Mouse (Mus musculus) lung, embryonic 16.5 days (tissue): ENCODE measurements around the gene Rev3l. TPM values are rescaled to one million over a fixed set of nuclear protein-coding genes. Genes with fewer than 3 reads are reported as not detected.

Experiments
- ATAC-seq: fragments of 200-750 bp; cut with Nextera tagmentation; 2 replicates; pipeline ENCODE4 v1.8.0; 2017; ENCODE audit warnings: low read depth, mild to moderate bottlenecking, moderate library complexity
- H3K27ac ChIP-seq: fragments of 300-500 bp; sonication (generic); 2 replicates; pipeline ENCODE4 v1.5.1; 2014; ENCODE audit warnings: mild to moderate bottlenecking, control low read depth, low read length
- H3K27me3 ChIP-seq: fragments of 300-500 bp; sonication (generic); 2 replicates; pipeline ENCODE4 v1.6.1; 2014; ENCODE audit warnings: low read depth, low read length, mixed read lengths; ENCODE audit not compliant: control insufficient read depth, insufficient read depth
- H3K36me3 ChIP-seq: fragments of 300-500 bp; sonication (generic); 2 replicates; pipeline ENCODE4 v1.6.1; 2014; ENCODE audit warnings: low read length; ENCODE audit not compliant: control insufficient read depth, insufficient read depth
- H3K4me1 ChIP-seq: fragments of 300-500 bp; sonication (generic); replicated peaks from 2 replicates; pipeline ENCODE4 v1.6.1; 2014; ENCODE audit warnings: low read length, mixed read lengths; ENCODE audit not compliant: control insufficient read depth, insufficient read depth
- H3K4me2 ChIP-seq: fragments of 300-500 bp; sonication (generic); 2 replicates; pipeline ENCODE4 v1.6.1; 2014; ENCODE audit warnings: low read depth, low read length, control low read depth
- H3K4me3 ChIP-seq: fragments of 300-500 bp; sonication (generic); 2 replicates; pipeline ENCODE4 v1.5.1; 2014; ENCODE audit warnings: mild to moderate bottlenecking, low read length, control low read depth
- H3K9ac ChIP-seq: fragments of 300-500 bp; sonication (generic); 2 replicates; pipeline ENCODE4 v1.6.1; 2014; ENCODE audit warnings: low read length, control low read depth
- H3K9me3 ChIP-seq: fragments of 300-500 bp; sonication (generic); 2 replicates; pipeline ENCODE4 v1.6.1; 2016; ENCODE audit warnings: low read length; ENCODE audit not compliant: control insufficient read depth
- WGBS: fragments of 180-500 bp; shearing (Covaris S2); extraction: QIAGEN DNeasy Blood & Tissue Kit; methylation state at CpG from one replicate; pipeline ENCODE4 v1.1.7; 2014; 5-methylcytosine and 5-hydroxymethylcytosine counted together
- polyA plus RNA-seq: library from polyadenylated mRNA; unstranded; fragments of >200 nt; fragmentation: Nextera tagmentation; extraction: Ambion mirVana; gene quantifications from 2 replicates; pipeline ENCODE4 v1.2.1, GENCODE M21; 2015

The Rev3l gene
- polyA plus RNA-seq, 1 experiment from 2014 or later = 14.6 TPM

- Histone ChIP-seq H3K27ac (no peak overlapping the region), H3K4me3 (no peak overlapping the region), H3K27me3 (no peaks in the 10 kb centered on the region), H3K4me1 (peaks cover 17% of the 10 kb centered on the region), H3K4me2 (no peak overlapping the region), H3K36me3 (no peaks in the 10 kb centered on the region), H3K9ac (no peak overlapping the region), H3K9me3 (no peaks in the 10 kb centered on the region)
- 65% methylated on average over 9 of the region's 9 CpGs for WGBS
- ATAC-seq = 0 out of 2 replicates have a peak, but pooled peaks have one; percentile 26
Observed at GRCm38 (mm10) chr10:39773940-39774726, 42.2 kb downstream of the Rev3l start.

- Histone ChIP-seq H3K4me3 (no peak overlapping the region), H3K4me1 (peaks cover 17% of the 10 kb centered on the region), H3K36me3 (no peaks in the 10 kb centered on the region), H3K9ac (no peak overlapping the region), H3K9me3 (no peaks in the 10 kb centered on the region), H3K27ac (no peak overlapping the region), H3K4me2 (no peak overlapping the region), H3K27me3 (no peaks in the 10 kb centered on the region)
- WGBS = 80% methylated on average over 3 of the region's 3 CpGs
- no peak for ATAC-seq
Observed at GRCm38 (mm10) chr10:39776927-39777326, 45.0 kb downstream of the Rev3l start.

DNA sequence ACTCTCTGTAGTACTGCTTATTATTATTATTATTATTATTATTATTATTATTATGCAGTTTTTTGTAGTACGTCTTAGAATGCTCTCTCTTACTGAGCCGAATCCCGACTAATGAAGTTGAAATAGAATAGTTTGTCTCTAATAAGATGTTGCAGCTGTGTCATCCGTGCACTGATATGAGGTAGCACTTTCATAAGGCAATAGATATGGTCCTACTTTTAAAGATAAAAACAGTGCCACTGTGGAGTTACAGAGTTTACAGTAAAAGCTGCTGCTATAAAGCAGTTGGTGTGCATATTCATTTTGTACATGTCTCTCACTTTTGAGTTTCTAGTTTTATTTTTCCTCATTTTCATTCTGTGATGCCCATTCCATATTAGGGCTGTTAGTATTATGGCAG is 46.4 kb downstream of the Rev3l start:
- Histone ChIP-seq H3K4me3 (no peak overlapping the region), H3K9me3 (no peaks in the 10 kb centered on the region), H3K4me1 (peaks cover 13% of the 10 kb centered on the region; the same call in 1 of the 2 replicates), H3K9ac (no peak overlapping the region), H3K36me3 (no peaks in the 10 kb centered on the region), H3K27me3 (no peaks in the 10 kb centered on the region), H3K27ac (no peak overlapping the region), H3K4me2 (no peak overlapping the region)
- ATAC-seq = no peak
- 73% methylated on average over 4 of the region's 4 CpGs for WGBS

GRCm38 (mm10) chr10:39785241-39785640 is 53.3 kb downstream of the Rev3l start:
- no peak overlapping the region for H3K27ac ChIP-seq
- ATAC-seq = no peak
- H3K36me3 ChIP-seq = no peaks in the 10 kb centered on the region
- 84% methylated on average over 3 of the region's 3 CpGs for WGBS
- H3K4me1 ChIP-seq = no peaks in the 10 kb centered on the region
- H3K4me3 ChIP-seq = no peak overlapping the region
- no peak overlapping the region for H3K4me2 ChIP-seq
- no peak overlapping the region for H3K9ac ChIP-seq
- H3K27me3 ChIP-seq = no peaks in the 10 kb centered on the region
- no peaks in the 10 kb centered on the region for H3K9me3 ChIP-seq

DNA sequence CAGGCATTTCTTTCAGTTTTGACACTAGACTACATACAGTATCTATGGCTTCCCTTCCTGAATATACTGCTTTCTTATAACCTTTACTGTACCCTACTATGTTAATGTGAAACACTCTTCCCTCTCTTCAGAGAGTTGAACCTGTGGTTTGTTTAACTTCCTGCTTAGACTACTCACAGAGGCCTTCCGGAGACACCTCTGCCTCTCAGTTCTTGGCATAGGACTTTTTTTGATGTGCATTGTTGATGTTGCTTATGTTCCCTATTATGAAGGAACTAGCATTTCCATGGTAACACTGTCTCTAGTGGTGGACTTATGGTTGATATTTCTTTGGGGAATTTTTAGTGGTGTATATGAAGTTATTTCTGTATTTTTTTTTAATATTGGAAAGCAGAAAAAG is 61.4 kb downstream of the Rev3l start:
- peaks cover 18% of the 10 kb centered on the region for H3K36me3 ChIP-seq
- no peaks in the 10 kb centered on the region for H3K9me3 ChIP-seq
- no peaks in the 10 kb centered on the region for H3K4me1 ChIP-seq
- H3K4me2 ChIP-seq = no peak overlapping the region
- no peak for ATAC-seq
- no peak overlapping the region for H3K27ac ChIP-seq
- WGBS = 79% methylated on average over 1 of the region's 1 CpGs
- no peaks in the 10 kb centered on the region for H3K27me3 ChIP-seq
- H3K9ac ChIP-seq = no peak overlapping the region
- H3K4me3 ChIP-seq = no peak overlapping the region

DNA sequence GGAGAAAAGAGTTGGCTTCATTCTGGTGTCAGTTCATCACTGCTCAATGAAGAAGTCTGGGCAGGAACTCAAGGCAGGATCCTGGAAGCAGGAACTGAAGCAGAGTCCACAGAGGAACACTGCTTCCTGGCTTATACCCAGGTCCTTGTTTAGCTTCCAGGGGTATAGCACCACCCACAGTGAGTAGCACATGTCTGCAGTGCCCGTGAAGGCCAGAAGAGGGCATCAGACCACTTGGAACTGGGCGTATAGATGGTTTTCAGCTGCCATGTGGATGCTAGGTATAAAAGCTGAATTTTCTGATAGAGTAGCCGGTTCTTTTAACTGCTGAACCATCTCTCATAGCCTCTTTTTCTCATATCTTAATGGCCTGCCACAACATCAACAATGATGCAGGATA is 79.6 kb downstream of the Rev3l start:
- Histone ChIP-seq H3K4me1 (no peaks in the 10 kb centered on the region), H3K9ac (no peak overlapping the region), H3K4me2 (no peak overlapping the region), H3K4me3 (no peak overlapping the region), H3K36me3 (peaks cover 34% of the 10 kb centered on the region), H3K27ac (no peak overlapping the region), H3K9me3 (no peaks in the 10 kb centered on the region), H3K27me3 (no peaks in the 10 kb centered on the region)
- ATAC-seq = no peak
- 64% methylated on average over 3 of the region's 3 CpGs for WGBS

- no peaks in the 10 kb centered on the region for H3K9me3 ChIP-seq
- 87% methylated on average over 1 of the region's 1 CpGs for WGBS
- H3K9ac ChIP-seq = no peak overlapping the region
- no peak overlapping the region for H3K27ac ChIP-seq
- no peak overlapping the region for H3K4me3 ChIP-seq
- H3K27me3 ChIP-seq = no peaks in the 10 kb centered on the region
- ATAC-seq = no peak
- no peaks in the 10 kb centered on the region for H3K4me1 ChIP-seq
- H3K4me2 ChIP-seq = no peak overlapping the region
- peaks cover 24% of the 10 kb centered on the region for H3K36me3 ChIP-seq
Observed at GRCm38 (mm10) chr10:39842621-39843020, 110.7 kb downstream of the Rev3l start.

DNA sequence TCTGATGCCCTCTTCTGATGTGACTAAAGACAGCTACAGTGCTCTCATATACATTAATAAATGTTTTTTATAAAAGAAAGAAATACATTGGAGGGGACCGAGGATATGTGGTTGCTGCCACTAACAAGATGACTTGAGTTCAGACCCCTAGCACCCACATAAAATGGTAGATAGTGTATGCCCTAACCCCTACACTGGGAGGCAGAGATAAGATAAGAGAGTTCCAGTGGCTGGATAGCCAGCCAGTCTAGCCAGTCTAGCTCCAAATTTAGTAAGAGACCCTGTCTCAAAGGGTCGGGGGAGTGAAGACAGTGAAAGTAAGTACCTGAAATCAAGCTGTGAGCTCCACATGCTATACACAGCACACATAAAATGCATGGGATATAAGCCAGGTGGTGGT is 133.6 kb downstream of the Rev3l start:
- Histone ChIP-seq H3K36me3 (peaks cover 36% of the 10 kb centered on the region), H3K4me1 (no peaks in the 10 kb centered on the region), H3K27me3 (no peaks in the 10 kb centered on the region), H3K4me2 (no peak overlapping the region), H3K4me3 (no peak overlapping the region), H3K27ac (no peak overlapping the region), H3K9me3 (no peaks in the 10 kb centered on the region), H3K9ac (no peak overlapping the region)
- 82% methylated on average over 2 of the region's 2 CpGs for WGBS
- no peak for ATAC-seq

- H3K9me3 ChIP-seq = no peaks in the 10 kb centered on the region
- no peak overlapping the region for H3K4me3 ChIP-seq
- no peaks in the 10 kb centered on the region for H3K4me1 ChIP-seq
- no peak overlapping the region for H3K4me2 ChIP-seq
- ATAC-seq = no peak
- H3K36me3 ChIP-seq = no peaks in the 10 kb centered on the region
- H3K9ac ChIP-seq = no peak overlapping the region
- WGBS = 46% methylated on average over 3 of the region's 3 CpGs
- H3K27me3 ChIP-seq = no peaks in the 10 kb centered on the region
- H3K27ac ChIP-seq = no peak overlapping the region
Observed at GRCm38 (mm10) chr10:39888621-39889020, 156.7 kb downstream of the Rev3l start.
